Mouse (Mus musculus) embryonic facial prominence, embryonic 11.5 days (tissue): ENCODE measurements around the gene Mast2. TPM values are rescaled to one million over a fixed set of nuclear protein-coding genes. Genes with fewer than 3 reads are reported as not detected.

Experiments
- ATAC-seq: fragments of 200-750 bp; cut with Nextera tagmentation; replicated peaks from 2 replicates; pipeline ENCODE4 v1.8.0; 2017; ENCODE audit warnings: low read depth; ENCODE audit not compliant: insufficient number of reproducible peaks, low FRiP score, low TSS enrichment
- DNase-seq: peaks from one replicate; pipeline ENCODE4 v3.0.0-alpha.2; 2015; ENCODE audit warnings: low spot score
- H3K27ac ChIP-seq: fragments of 300-500 bp; sonication (generic); replicated peaks from 2 replicates; pipeline ENCODE4 v1.5.1; 2014; ENCODE audit warnings: mild to moderate bottlenecking, low read depth, low read length, control low read depth
- H3K27me3 ChIP-seq: fragments of 300-500 bp; sonication (generic); 2 replicates; pipeline ENCODE4 v1.6.1; 2014; ENCODE audit warnings: mild to moderate bottlenecking, low read length, moderate library complexity, mixed read lengths; ENCODE audit not compliant: control insufficient read depth, insufficient read depth
- H3K36me3 ChIP-seq: fragments of 300-500 bp; sonication (generic); replicated peaks from 2 replicates; pipeline ENCODE4 v1.6.1; 2014; ENCODE audit warnings: low read depth, mild to moderate bottlenecking, low read length, moderate library complexity, mixed read lengths; ENCODE audit not compliant: control insufficient read depth, insufficient read depth
- H3K4me1 ChIP-seq: fragments of 300-500 bp; sonication (generic); 2 replicates; pipeline ENCODE4 v1.6.1; 2014; ENCODE audit warnings: low read length, mixed read lengths; ENCODE audit not compliant: control insufficient read depth, insufficient read depth
- H3K4me2 ChIP-seq: fragments of 300-500 bp; sonication (generic); 2 replicates; pipeline ENCODE4 v1.6.1; 2014; ENCODE audit warnings: low read depth, mild to moderate bottlenecking, control low read depth, low read length, moderate library complexity
- H3K4me3 ChIP-seq: fragments of 300-500 bp; sonication (generic); 2 replicates; pipeline ENCODE4 v1.5.1; 2014; ENCODE audit warnings: low read depth, low read length, control low read depth
- H3K9ac ChIP-seq: fragments of 300-500 bp; sonication (generic); replicated peaks from 2 replicates; pipeline ENCODE4 v1.6.1; 2014; ENCODE audit warnings: mild to moderate bottlenecking, control low read depth, low read length
- H3K9me3 ChIP-seq: fragments of 300-500 bp; sonication (generic); replicated peaks from 2 replicates; pipeline ENCODE4 v1.6.1; 2016; ENCODE audit warnings: mild to moderate bottlenecking, low read length, inconsistent platforms, mixed read lengths; ENCODE audit not compliant: control insufficient read depth
- WGBS: fragments of 180-500 bp; shearing (Covaris S2); extraction: QIAGEN DNeasy Blood & Tissue Kit; methylation state at CpG from one replicate; pipeline ENCODE4 v1.1.7; 2014; 5-methylcytosine and 5-hydroxymethylcytosine counted together
- polyA plus RNA-seq: library from polyadenylated mRNA; unstranded; fragments of >200 nt; fragmentation: Nextera tagmentation; extraction: Ambion mirVana; gene quantifications from 2 replicates; pipeline ENCODE4 v1.2.1, GENCODE M21; 2014

The Mast2 gene
- polyA plus RNA-seq, 1 experiment from 2014 or later = 33.6 TPM

DNA sequence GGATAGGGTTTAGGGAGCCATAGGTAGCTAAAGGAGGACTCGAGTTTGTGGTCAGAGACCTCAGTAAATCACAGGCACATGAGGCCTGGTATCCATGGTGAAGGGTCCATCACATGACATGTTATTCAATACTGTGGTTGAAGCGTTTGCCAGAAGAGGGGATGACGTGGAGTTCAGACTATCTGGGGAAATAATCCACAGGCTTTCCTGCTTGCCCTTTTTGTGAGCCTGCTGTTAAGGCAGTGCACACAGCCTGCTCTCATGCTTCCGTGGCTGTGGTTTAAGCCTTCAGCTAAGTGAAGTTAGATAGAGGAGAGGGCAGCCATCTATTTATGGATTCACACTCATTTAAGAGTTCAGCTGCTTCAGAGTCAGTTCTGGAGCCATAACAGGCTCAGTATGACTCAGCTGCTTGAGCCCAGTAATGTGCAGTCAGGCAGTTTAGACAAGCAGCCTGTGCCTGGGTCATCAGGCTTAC is 163.1 kb downstream of the Mast2 start:
- no peaks in the 10 kb centered on the region for H3K27me3 ChIP-seq
- no peaks in the 10 kb centered on the region for H3K4me1 ChIP-seq
- DNase-seq (no peak), ATAC-seq (no peak)
- H3K9me3 ChIP-seq = no peaks in the 10 kb centered on the region
- H3K27ac ChIP-seq = no peak overlapping the region
- WGBS = 68% methylated on average over 4 of the region's 4 CpGs
- H3K4me2 ChIP-seq = no peak overlapping the region
- H3K9ac ChIP-seq = no peak overlapping the region
- peaks cover 6% of the 10 kb centered on the region for H3K36me3 ChIP-seq
- no peak overlapping the region for H3K4me3 ChIP-seq

DNA sequence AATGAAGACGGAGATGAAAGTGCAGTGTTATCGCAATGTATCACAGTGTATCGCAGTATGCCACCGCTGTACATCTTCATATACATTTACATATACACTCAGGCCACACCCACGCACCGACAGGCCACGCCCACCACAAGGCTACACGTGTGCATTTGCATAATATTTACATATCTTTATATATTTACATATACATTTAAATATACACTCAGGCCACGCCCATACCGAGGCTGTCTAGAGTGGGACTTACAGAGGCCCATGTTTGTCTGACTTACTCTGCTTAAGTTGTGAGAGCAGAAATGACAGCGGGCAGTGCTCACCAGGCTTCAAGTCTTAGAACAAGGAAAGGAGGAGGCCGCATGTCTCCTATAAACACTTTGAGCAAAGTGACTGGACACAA is 170.7 kb downstream of the Mast2 start:
- no peak overlapping the region for H3K4me3 ChIP-seq

DNA sequence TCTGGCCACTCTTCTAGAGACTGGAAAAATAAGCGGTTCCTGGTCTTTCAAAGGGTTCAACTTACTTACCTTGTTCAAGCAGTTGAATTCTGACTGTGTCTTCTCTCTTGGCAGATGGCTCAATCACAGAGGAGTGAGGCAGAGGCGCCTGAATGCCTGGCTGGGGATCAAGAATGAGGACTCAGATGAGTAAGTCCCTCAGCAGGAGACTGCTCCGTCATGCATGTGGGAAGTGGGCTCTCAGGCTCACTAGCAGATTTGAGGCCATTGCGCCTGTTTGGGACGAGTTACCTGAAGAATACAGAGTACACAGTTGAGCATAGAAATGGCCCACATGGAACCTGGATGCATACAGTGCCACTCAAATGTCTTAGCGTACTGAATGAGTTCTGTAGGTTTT is 172.4 kb downstream of the Mast2 start:
- H3K4me2 ChIP-seq = no peak overlapping the region
- peaks cover 25% of the 10 kb centered on the region for H3K36me3 ChIP-seq
- ATAC-seq (no peak), DNase-seq (no peak)
- H3K9ac ChIP-seq = no peak overlapping the region
- H3K4me3 ChIP-seq = no peak overlapping the region
- H3K27ac ChIP-seq = no peak overlapping the region
- no peaks in the 10 kb centered on the region for H3K4me1 ChIP-seq
- no peaks in the 10 kb centered on the region for H3K9me3 ChIP-seq
- WGBS = 91% methylated on average over 6 of the region's 6 CpGs
- H3K27me3 ChIP-seq = no peaks in the 10 kb centered on the region

More for the DNA sequence above, 170.7 kb downstream of the Mast2 start:
- Histone ChIP-seq H3K36me3 (peaks cover 25% of the 10 kb centered on the region), H3K9me3 (no peaks in the 10 kb centered on the region), H3K4me1 (no peaks in the 10 kb centered on the region), H3K4me2 (no peak overlapping the region), H3K27me3 (no peaks in the 10 kb centered on the region), H3K27ac (no peak overlapping the region), H3K9ac (no peak overlapping the region)
- 86% methylated on average over 12 of the region's 12 CpGs for WGBS
- no peak for ATAC-seq
- DNase-seq = no peak

DNA sequence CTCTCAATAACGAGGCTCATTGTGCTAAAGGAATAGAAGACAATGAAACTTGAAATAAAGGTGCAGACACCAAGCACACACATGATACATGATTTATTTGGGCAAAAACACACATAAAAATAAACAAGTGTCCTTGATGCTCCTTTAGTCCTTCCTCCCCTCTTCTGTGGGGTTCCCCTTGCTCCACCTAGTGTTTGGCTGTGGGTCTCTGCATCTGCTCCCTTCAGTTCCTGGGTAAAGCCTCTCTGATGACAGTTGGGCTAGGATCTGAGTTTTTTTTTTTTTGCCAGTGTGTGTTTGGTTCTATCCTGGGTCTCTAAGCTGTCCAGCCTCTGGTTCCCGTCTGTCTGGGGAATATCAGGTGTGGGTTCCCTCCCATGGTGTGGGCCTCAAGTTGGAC is 181.8 kb downstream of the Mast2 start:
- DNase-seq = no peak
- no peaks in the 10 kb centered on the region; the same call in 1 of the 2 replicates for H3K36me3 ChIP-seq

DNA sequence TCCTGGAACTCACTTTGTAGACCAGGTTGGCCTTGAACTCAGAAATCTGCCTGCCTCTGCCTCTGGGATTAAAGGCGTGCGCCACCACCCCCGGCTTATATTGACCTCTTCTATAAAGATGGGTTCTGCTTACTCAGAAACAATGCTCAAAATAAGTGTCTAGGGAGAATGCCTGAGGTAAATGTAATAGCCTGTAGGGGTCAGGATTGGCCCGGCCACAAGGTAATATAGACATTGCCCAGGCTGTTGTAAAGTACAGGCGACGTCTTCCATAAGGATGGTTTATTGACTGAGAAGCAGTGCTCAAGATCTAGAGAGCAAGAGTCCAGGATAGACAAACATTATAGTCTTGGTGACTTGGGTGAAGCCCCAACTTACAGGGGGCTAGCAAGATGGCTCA is 195.8 kb downstream of the Mast2 start:
- Histone ChIP-seq H3K27ac (no peak overlapping the region), H3K4me3 (no peak overlapping the region), H3K27me3 (no peaks in the 10 kb centered on the region), H3K9me3 (no peaks in the 10 kb centered on the region), H3K4me2 (no peak overlapping the region), H3K9ac (no peak overlapping the region), H3K36me3 (peaks cover 5% of the 10 kb centered on the region), H3K4me1 (no peaks in the 10 kb centered on the region)
- DNase-seq (no peak), ATAC-seq (no peak)
- WGBS = 92% methylated on average over 6 of the region's 6 CpGs

More for the DNA sequence above, 181.8 kb downstream of the Mast2 start:
- Histone ChIP-seq H3K4me1 (no peaks in the 10 kb centered on the region), H3K27ac (no peak overlapping the region), H3K4me3 (no peak overlapping the region), H3K9me3 (no peaks in the 10 kb centered on the region), H3K4me2 (no peak overlapping the region), H3K9ac (no peak overlapping the region), H3K27me3 (no peaks in the 10 kb centered on the region)
- ATAC-seq = no peak
- whole genome bisulfite sequencing = 77% methylated on average over 2 of the region's 2 CpGs

Other genes starting within 250 kb of the Mast2 start
- 49.0 and 50.5 TPM in 2 replicates for gene Pik3r3, start 242.6 kb downstream of the Mast2 start, polyA plus RNA-seq
- gene Ipp, start 43.4 kb upstream of the Mast2 start, polyA plus RNA-seq = 5.0 and 5.2 TPM in 2 replicates
- gene Tmem69, start 91.8 kb upstream of the Mast2 start, polyA plus RNA-seq = 33.8 and 37.7 TPM in 2 replicates
- 47.9 and 51.2 TPM in 2 replicates for gene Gpbp1l1, start 93.5 kb upstream of the Mast2 start, polyA plus RNA-seq
- 1.4 and 2.1 TPM in 2 replicates for gene Ccdc17, start 132.5 kb upstream of the Mast2 start, polyA plus RNA-seq
- 324 and 364 TPM in 2 replicates for gene Nasp, start 163.8 kb upstream of the Mast2 start, polyA plus RNA-seq
- 727 and 756 TPM in 2 replicates for gene Akr1a1, start 187.5 kb upstream of the Mast2 start, polyA plus RNA-seq
- 1,282 and 1,318 TPM in 2 replicates for gene Prdx1, start 221.4 kb upstream of the Mast2 start, polyA plus RNA-seq
- 20.0 and 24.6 TPM in 2 replicates for gene Mmachc, start 244.2 kb upstream of the Mast2 start, polyA plus RNA-seq
- 24.9 and 33.3 TPM in 2 replicates for gene Ccdc163, start 244.3 kb upstream of the Mast2 start, polyA plus RNA-seq